Mouse (Mus musculus): ENCODE measurements around the gene Lamb3. TPM values are rescaled to one million over a fixed set of nuclear protein-coding genes. Genes with fewer than 3 reads are reported as not detected.

The Lamb3 gene
- polyA plus RNA-seq, 1 experiment from 2014 or later, result 0.85 TPM

DNA sequence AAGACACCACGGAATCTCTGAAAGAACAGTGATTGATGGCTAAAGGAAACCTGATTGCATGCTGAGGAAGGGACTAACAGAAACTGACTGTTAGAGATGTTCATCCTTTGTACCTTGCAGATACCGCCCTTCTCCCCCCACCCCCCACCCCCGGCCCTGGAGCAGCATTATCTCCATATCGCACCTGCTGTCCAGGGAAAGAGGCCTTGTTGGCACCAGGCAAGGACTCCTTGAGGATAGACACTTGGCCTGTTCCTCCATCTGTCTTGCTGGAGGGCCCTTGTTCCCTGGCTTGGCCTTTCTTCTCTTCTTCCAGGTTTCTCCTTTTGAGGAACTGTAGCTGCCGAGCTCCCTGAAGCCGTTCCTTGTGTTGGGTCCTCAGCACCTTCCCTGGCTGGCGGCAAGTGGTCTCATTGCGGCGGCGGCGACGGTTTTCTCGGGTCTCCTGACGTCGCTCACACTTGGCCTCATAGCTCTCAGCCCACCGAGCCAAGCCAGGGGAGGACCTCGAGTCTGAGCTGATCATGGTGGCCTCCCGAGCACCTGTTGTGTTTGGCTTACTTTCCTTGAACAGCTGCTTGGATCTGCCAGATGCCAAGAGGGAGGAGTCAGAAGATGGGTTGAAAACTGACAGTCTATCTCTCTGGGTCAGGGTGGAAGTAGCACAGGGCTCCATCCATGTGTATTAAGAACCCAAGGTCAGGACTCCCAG, 9.8 kb upstream of the Lamb3 start:
- no peak overlapping the region for H3K27ac ChIP-seq (ENCODE audit: low read depth, low read length)
- H3K9ac ChIP-seq (ENCODE audit: low read length), result no peak overlapping the region
- no peaks in the 10 kb centered on the region for H3K27me3 ChIP-seq (replicated peaks; ENCODE audit: control insufficient read depth, insufficient read depth, low read length)
- 92% methylated on average over 18 of the region's 18 CpGs for WGBS
- no peaks in the 10 kb centered on the region for H3K36me3 ChIP-seq (ENCODE audit: control insufficient read depth, insufficient read depth, low read length)
- no peak for DNase-seq (ENCODE audit: low spot score)
- H3K9me3 ChIP-seq (replicated peaks; ENCODE audit: control insufficient read depth, low read length), result no peaks in the 10 kb centered on the region
- no peak overlapping the region for H3K4me3 ChIP-seq (ENCODE audit: low read depth, low read length)
- H3K4me2 ChIP-seq (ENCODE audit: low read length), result no peak overlapping the region
- no peaks in the 10 kb centered on the region for H3K4me1 ChIP-seq (ENCODE audit: control insufficient read depth, insufficient read depth, low read length)
- ATAC-seq, result no peak

DNA sequence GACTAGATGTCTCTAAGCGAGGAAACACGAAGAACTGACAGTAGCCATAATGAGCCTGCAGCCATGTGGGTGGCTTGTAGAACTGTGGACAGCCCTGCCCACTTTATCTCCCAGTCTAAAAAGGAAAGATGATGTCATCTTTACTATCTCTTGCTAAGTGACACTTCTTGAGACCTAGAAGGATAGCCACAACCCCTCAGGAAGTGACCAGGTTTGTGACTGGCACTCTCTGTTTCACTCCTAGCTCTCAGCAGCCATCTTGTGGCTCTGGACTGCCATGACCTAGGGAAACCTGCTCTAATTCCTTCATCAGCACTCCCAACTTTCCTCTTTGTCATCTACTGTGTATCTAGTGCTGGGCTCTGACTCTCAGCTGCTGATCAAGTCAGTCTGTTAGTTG, 9.2 kb upstream of the Lamb3 start:
- Histone ChIP-seq H3K27me3 (replicated peaks; ENCODE audit: control insufficient read depth, insufficient read depth, low read length) (no peaks in the 10 kb centered on the region), H3K4me3 (ENCODE audit: low read depth, low read length) (no peak overlapping the region), H3K9me3 (replicated peaks; ENCODE audit: control insufficient read depth, low read length) (no peaks in the 10 kb centered on the region), H3K4me1 (ENCODE audit: control insufficient read depth, insufficient read depth, low read length) (no peaks in the 10 kb centered on the region), H3K9ac (ENCODE audit: low read length) (no peak overlapping the region), H3K27ac (ENCODE audit: low read depth, low read length) (no peak overlapping the region), H3K4me2 (ENCODE audit: low read length) (no peak overlapping the region), H3K36me3 (ENCODE audit: control insufficient read depth, insufficient read depth, low read length) (no peaks in the 10 kb centered on the region)
- WGBS, result 83% methylated on average over 2 of the region's 2 CpGs
- ATAC-seq, result no peak
- DNase-seq (ENCODE audit: low spot score), result no peak

DNA sequence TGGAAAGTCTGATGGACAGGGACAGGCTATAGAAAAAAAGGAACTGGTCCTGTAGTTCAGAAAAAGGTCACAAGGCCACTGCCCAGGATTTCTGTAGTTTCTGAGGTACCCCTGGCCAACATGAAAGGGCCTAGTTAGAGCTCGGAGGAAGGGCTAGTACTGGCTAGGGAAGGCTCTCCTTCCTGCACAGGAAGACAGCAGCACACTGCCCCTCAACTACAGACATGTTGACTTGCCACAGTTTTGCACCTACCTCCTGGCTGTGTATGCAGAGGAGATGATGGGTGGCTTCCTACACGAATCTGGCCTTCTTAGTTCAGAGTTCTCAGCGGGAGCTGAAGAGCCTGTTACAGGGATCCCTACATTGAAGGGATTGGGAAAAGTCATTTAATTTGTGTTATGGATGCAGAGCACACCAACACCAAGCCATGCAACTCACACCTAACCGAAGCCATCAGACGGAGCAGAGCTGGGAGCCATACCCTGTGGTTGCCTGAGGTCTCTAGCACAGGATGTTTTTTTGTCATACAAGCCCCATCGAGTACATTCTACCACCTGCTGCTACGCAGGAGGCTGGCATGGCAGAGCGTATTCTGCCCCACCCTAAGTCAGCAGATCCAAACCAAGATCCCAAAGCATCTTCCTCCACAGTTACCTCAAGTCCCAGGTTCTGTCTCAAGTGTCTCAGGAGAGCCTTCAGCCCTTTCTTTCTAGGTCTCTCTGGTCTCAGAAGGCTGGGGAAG, 6.7 kb upstream of the Lamb3 start:
- Histone ChIP-seq H3K9ac (ENCODE audit: low read length) (no peak overlapping the region), H3K4me3 (ENCODE audit: low read depth, low read length) (no peak overlapping the region), H3K27me3 (replicated peaks; ENCODE audit: control insufficient read depth, insufficient read depth, low read length) (no peaks in the 10 kb centered on the region), H3K9me3 (replicated peaks; ENCODE audit: control insufficient read depth, low read length) (no peaks in the 10 kb centered on the region), H3K4me2 (ENCODE audit: low read length) (no peak overlapping the region), H3K4me1 (ENCODE audit: control insufficient read depth, insufficient read depth, low read length) (no peaks in the 10 kb centered on the region), H3K36me3 (ENCODE audit: control insufficient read depth, insufficient read depth, low read length) (no peaks in the 10 kb centered on the region), H3K27ac (ENCODE audit: low read depth, low read length) (no peak overlapping the region)
- DNase-seq (ENCODE audit: low spot score) (no peak), ATAC-seq (no peak)
- WGBS, result 89% methylated on average over 8 of the region's 8 CpGs

DNA sequence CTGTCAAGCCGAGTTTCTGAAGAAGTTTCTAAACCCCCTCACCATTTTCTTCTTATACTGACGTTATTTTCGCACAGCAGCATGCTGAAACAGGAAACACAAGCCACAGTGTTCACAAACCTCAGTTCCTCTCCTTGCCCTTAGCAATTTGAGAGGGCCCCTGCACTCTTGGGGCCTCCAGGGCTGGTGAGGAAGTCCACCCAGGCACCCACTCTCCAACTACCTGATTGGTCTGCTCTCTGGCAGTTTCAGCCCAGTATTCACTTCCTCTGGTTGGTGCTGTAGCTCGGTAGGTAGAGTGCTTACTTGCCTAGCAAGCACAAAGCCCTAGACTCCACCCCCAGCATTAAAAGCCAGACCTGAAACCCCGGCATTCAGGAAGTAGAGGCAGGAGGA, 6.1 kb upstream of the Lamb3 start, which contains the start of gene Traf3ip3:
Traf3ip3 (minus strand) TSS at position 321 of the 396 bp plus-strand sequence.
- H3K36me3 ChIP-seq (ENCODE audit: control insufficient read depth, insufficient read depth, low read length), result no peaks in the 10 kb centered on the region
- H3K9ac ChIP-seq (ENCODE audit: low read length), result no peak within 1 kb of the TSS
- DNase-seq (ENCODE audit: low spot score) (no peak), ATAC-seq (no peak)
- no peak within 1 kb of the TSS for H3K27ac ChIP-seq (ENCODE audit: low read depth, low read length)
- no peak within 1 kb of the TSS for H3K4me2 ChIP-seq (ENCODE audit: low read length)
- H3K4me1 ChIP-seq (ENCODE audit: control insufficient read depth, insufficient read depth, low read length), result no peaks in the 10 kb centered on the region
- H3K27me3 ChIP-seq (replicated peaks; ENCODE audit: control insufficient read depth, insufficient read depth, low read length), result no peaks in the 10 kb centered on the region
- WGBS, result 64% methylated on average over 5 of the region's 5 CpGs
- no peaks in the 10 kb centered on the region for H3K9me3 ChIP-seq (replicated peaks; ENCODE audit: control insufficient read depth, low read length)
- H3K4me3 ChIP-seq (ENCODE audit: low read depth, low read length), result no peak within 1 kb of the TSS

DNA sequence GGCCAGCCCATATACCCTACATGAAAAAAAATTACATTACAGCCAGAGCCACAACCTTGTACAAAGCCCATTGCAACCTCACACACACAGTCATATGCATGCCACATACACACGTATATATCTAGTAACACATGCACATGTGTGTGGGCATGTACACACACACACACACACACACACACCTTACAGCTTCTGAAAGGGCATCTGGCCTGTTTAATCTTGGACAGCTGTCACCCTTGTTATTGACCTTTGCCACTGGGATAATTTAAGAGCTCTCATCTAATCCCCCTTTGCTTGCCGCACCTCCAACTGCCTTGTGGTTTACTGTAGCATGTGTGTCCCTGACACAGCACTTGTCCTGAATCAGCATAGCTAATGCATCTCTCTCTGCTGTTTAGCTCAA, 3.7 kb upstream of the Lamb3 start:
- H3K27ac ChIP-seq (ENCODE audit: low read depth, low read length), result no peak overlapping the region
- H3K9me3 ChIP-seq (replicated peaks; ENCODE audit: control insufficient read depth, low read length), result no peaks in the 10 kb centered on the region
- no peak overlapping the region for H3K4me3 ChIP-seq (ENCODE audit: low read depth, low read length)
- H3K4me2 ChIP-seq (ENCODE audit: low read length), result no peak overlapping the region
- H3K9ac ChIP-seq (ENCODE audit: low read length), result no peak overlapping the region
- H3K36me3 ChIP-seq (ENCODE audit: control insufficient read depth, insufficient read depth, low read length), result no peaks in the 10 kb centered on the region
- ATAC-seq (no peak), DNase-seq (ENCODE audit: low spot score) (no peak)
- H3K27me3 ChIP-seq (replicated peaks; ENCODE audit: control insufficient read depth, insufficient read depth, low read length), result no peaks in the 10 kb centered on the region
- WGBS, result 90% methylated on average over 2 of the region's 2 CpGs
- H3K4me1 ChIP-seq (ENCODE audit: control insufficient read depth, insufficient read depth, low read length), result no peaks in the 10 kb centered on the region

DNA sequence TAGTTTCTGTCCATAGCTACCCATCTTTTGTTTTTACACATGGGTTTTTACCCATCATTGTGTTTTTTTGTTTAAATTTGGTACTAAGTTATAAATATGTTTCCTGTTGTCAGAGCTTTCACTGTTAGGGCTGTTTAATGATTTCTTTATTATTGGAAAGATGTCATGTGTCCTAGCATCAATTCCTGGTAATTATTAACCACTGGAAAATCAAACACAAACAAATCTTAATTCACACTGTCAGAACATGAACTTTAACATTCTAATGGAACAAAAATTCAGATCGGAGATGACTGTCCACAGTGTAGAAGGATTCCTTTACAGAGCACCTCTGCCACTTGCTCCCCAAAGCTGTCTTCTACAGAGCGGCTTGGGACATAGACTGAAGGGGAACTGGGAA, 2.1 kb upstream of the Lamb3 start:
- 97% methylated on average over 2 of the region's 2 CpGs for WGBS
- ATAC-seq, result no peak
- H3K4me2 ChIP-seq (ENCODE audit: low read length), result no peak overlapping the region
- no peak overlapping the region for H3K9ac ChIP-seq (ENCODE audit: low read length)
- H3K4me1 ChIP-seq (ENCODE audit: control insufficient read depth, insufficient read depth, low read length), result no peaks in the 10 kb centered on the region
- H3K27me3 ChIP-seq (replicated peaks; ENCODE audit: control insufficient read depth, insufficient read depth, low read length), result no peaks in the 10 kb centered on the region
- H3K9me3 ChIP-seq (replicated peaks; ENCODE audit: control insufficient read depth, low read length), result no peaks in the 10 kb centered on the region
- H3K36me3 ChIP-seq (ENCODE audit: control insufficient read depth, insufficient read depth, low read length), result no peaks in the 10 kb centered on the region
- no peak overlapping the region for H3K4me3 ChIP-seq (ENCODE audit: low read depth, low read length)
- H3K27ac ChIP-seq (ENCODE audit: low read depth, low read length), result no peak overlapping the region
- no peak for DNase-seq (ENCODE audit: low spot score)

DNA sequence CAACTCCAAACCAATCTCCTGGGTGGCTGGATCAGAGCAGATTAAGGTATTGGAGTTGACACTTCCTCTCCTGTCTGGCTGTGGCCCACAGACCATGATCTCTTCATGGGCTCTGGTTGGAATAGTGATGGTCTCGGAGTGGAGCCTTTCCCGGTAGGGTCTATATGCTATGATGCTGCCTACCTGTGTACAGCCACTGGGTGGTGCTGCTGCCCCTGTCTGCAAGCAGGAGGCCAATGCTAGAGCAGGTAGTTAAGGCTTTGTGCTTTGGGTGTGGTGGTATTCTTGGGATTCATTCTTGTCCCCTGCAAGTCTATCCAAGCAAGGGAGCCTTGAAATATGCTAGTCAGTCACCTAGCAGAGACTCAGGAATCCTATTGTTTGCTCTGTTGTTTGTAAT, 679 bp downstream of the Lamb3 start:
- DNase-seq (ENCODE audit: low spot score), result peak; percentile 22
- Histone ChIP-seq H3K9ac (ENCODE audit: low read length) (no peak overlapping the region), H3K4me1 (ENCODE audit: control insufficient read depth, insufficient read depth, low read length) (no peaks in the 10 kb centered on the region), H3K27ac (ENCODE audit: low read depth, low read length) (no peak overlapping the region), H3K27me3 (replicated peaks; ENCODE audit: control insufficient read depth, insufficient read depth, low read length) (no peaks in the 10 kb centered on the region), H3K4me3 (ENCODE audit: low read depth, low read length) (no peak overlapping the region), H3K4me2 (ENCODE audit: low read length) (no peak overlapping the region), H3K36me3 (ENCODE audit: control insufficient read depth, insufficient read depth, low read length) (no peaks in the 10 kb centered on the region), H3K9me3 (replicated peaks; ENCODE audit: control insufficient read depth, low read length) (no peaks in the 10 kb centered on the region)
- WGBS, result 31% methylated on average over 2 of the region's 2 CpGs
- no peak for ATAC-seq

DNA sequence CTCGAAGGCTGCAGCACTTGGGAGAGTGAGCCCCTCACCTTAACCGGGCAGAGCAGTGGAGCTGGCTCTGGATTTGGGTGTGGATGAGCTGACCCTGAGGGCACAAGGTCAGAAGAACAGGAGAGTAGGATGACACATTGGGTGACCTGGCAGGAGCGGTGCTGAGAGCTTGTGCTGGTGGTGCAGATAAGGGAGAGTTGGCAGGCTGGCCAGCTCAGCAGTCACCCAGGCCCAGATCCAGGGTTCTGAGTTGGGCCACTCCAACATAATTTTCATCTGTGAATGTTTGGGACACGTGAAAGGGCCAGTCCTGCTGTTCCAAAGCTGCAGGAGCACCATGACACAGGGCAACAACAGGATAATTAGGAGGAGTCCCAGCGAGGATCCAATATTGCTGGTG, 3.9 kb downstream of the Lamb3 start:
- Histone ChIP-seq H3K4me2 (ENCODE audit: low read length) (no peak overlapping the region), H3K9me3 (replicated peaks; ENCODE audit: control insufficient read depth, low read length) (no peaks in the 10 kb centered on the region), H3K27ac (ENCODE audit: low read depth, low read length) (no peak overlapping the region), H3K9ac (ENCODE audit: low read length) (no peak overlapping the region), H3K4me1 (ENCODE audit: control insufficient read depth, insufficient read depth, low read length) (no peaks in the 10 kb centered on the region), H3K36me3 (ENCODE audit: control insufficient read depth, insufficient read depth, low read length) (no peaks in the 10 kb centered on the region), H3K27me3 (replicated peaks; ENCODE audit: control insufficient read depth, insufficient read depth, low read length) (no peaks in the 10 kb centered on the region), H3K4me3 (ENCODE audit: low read depth, low read length) (no peak overlapping the region)
- ATAC-seq (no peak), DNase-seq (ENCODE audit: low spot score) (no peak)
- 76% methylated on average over 5 of the region's 5 CpGs for WGBS

DNA sequence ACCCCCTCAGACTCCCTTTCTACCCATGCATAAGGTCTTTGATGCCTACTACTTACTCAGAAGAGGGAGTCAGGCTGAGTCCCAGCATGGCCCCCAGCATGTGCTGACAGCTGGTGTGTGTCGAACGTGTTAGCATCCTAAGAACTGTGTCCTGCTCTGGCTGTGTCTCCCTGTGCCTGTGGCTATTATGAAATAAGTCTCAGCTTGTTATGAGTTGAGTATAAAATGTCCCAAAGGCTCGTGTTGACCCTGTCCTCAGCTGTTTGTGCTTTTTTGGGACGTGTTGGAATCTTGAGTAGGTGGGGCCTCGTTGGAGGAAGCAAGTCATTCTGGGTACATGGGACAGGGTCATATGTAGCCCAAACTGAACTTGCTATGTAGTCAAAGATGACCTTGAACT, 6.6 kb downstream of the Lamb3 start:
- no peak overlapping the region for H3K27ac ChIP-seq (ENCODE audit: low read depth, low read length)
- DNase-seq (ENCODE audit: low spot score), result no peak
- no peak overlapping the region for H3K4me2 ChIP-seq (ENCODE audit: low read length)

More for the DNA sequence above, 6.6 kb downstream of the Lamb3 start:
- H3K4me1 ChIP-seq (ENCODE audit: control insufficient read depth, insufficient read depth, low read length), result no peaks in the 10 kb centered on the region
- H3K9me3 ChIP-seq (replicated peaks; ENCODE audit: control insufficient read depth, low read length), result no peaks in the 10 kb centered on the region
- no peak overlapping the region for H3K9ac ChIP-seq (ENCODE audit: low read length)
- 82% methylated on average over 5 of the region's 5 CpGs for WGBS
- no peak overlapping the region for H3K4me3 ChIP-seq (ENCODE audit: low read depth, low read length)
- no peaks in the 10 kb centered on the region for H3K36me3 ChIP-seq (ENCODE audit: control insufficient read depth, insufficient read depth, low read length)
- no peak for ATAC-seq
- no peaks in the 10 kb centered on the region for H3K27me3 ChIP-seq (replicated peaks; ENCODE audit: control insufficient read depth, insufficient read depth, low read length)

Measured in forebrain, embryonic 14.5 days (tissue).